Mouse (Mus musculus) kidney, adult 8-10 months (tissue): ENCODE results near the gene Unc13c.

Source experiments
- DNase-seq, 2 experiments: peaks; one replicate each; pipeline ENCODE4 v3.0.0; 2022

The Unc13c gene

GRCm38 (mm10) chr9:73603921-73604320 lies 364.8 kb downstream of the Unc13c start:
- no peak for DNase-seq

- no peak for DNase-seq
Observed at GRCm38 (mm10) chr9:73565558-73565957, 403.2 kb downstream of the Unc13c start.

- DNase-seq: peak; percentile 11 to 14
Observed at GRCm38 (mm10) chr9:73560037-73560436, 408.7 kb downstream of the Unc13c start.

- DNase-seq: peak; percentile 18 to 76
Observed at GRCm38 (mm10) chr9:73557805-73558204, 411.0 kb downstream of the Unc13c start.

GRCm38 (mm10) chr9:73555354-73555753 lies 413.4 kb downstream of the Unc13c start:
- no peak for DNase-seq

GRCm38 (mm10) chr9:73472568-73472967 lies 496.2 kb downstream of the Unc13c start:
- DNase-seq: no peak

GRCm38 (mm10) chr9:73462027-73462426 lies 506.7 kb downstream of the Unc13c start:
- DNase-seq: no peak

GRCm38 (mm10) chr9:73450009-73450408 lies 518.8 kb downstream of the Unc13c start:
- DNase-seq: no peak

- DNase-seq: no peak
Observed at GRCm38 (mm10) chr9:73449216-73449615, 519.5 kb downstream of the Unc13c start.

GRCm38 (mm10) chr9:73431925-73432324 lies 536.8 kb downstream of the Unc13c start:
- DNase-seq: no peak
